Mouse (Mus musculus) embryo, embryonic 11.5 days (tissue): ENCODE data around the gene BC035044.
"Not testable (repeated sequence)": the region's sequence is repeated elsewhere in the genome, so short reads cannot be mapped to it uniquely, and the experiment has no call there.

Experiments used
- DNase-seq: peaks from one replicate; pipeline ENCODE4 v3.0.0-alpha.2; 2012; ENCODE audit warnings: low read depth, low spot score

BC035044 gene

DNA sequence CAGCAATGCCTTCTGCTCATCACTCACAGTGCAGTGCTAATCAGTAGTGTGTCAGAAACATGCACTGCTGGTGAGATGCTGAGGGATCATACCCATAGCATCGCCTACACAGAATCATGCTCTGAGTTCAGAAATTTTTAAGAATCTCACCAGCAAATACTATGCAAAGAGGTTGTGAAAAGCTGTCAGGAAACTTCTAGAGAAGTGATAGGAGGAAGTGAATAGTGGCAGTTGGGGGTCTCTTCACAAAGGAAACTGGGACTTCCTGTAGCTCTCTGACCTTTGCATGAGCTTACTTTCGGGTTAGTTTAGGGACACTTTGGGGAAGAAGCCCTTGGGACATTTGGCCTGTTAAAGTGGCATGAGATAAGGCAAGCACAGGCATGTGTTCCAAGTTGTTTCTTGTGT lies at the start of gene BC035044:
BC035044 (minus strand) TSS at position 179 of the 408 bp plus-strand sequence.
- no peak for DNase-seq

DNA sequence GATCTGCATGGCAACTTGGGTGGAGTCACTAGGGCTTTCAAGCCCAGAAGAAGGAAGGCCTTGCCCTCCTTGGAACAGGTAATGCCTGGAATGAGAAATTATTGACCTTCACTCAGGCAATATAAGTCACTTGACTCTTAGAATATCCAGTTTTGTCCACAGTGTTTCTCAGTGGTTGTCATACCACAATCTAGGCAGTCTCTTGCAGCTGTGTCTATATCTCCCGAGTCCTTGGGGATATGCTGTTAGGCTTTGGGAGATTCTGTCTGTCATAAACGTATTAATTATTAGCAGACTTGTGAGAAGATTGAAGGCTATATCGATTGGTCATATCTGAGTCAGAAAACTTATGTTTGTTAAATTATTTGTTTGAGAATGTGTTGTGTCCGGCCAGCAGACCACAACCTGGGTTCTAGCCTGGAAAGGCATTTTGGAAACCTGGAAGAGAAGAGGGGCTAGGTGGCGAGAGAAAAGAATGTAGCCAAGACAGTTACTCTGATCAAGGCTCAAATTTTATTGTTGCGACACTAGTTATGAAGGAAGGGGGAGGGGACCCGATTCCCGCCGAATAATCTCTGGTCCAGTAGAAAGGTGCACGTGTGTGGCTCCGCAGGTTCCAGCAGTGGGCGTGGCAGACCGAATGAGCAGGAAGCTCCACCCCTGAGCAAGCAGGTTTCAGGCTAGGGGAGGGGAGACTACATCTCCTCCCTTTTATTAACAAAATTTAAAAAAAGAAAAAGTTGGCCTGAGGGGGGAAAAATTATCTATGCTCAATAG lies 45.2 kb upstream of the BC035044 start:
- DNase-seq = not testable (repeated sequence)

DNA sequence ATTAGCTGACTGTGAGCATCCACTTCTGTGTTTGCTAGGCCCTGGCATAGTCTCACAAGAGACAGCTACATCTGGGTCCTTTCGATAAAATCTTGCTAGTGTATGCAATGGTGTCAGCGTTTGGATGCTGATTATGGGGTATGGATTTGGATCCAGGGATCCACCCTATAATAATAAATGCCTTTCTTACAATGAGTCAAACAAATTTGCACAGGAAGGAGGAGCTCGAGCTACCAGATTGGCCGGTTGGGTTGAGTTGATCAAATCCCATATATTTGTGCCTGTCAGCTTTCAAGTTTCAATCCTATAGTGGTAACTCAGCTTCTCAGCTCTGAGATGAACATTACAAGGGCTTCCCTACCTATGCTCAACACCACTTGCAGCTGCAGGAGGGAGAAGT lies 43.2 kb upstream of the BC035044 start, which contains the start of gene Clec2g:
Clec2g (plus strand) TSS at position 301 of the 400 bp plus-strand sequence.
- not testable (repeated sequence) for DNase-seq

DNA sequence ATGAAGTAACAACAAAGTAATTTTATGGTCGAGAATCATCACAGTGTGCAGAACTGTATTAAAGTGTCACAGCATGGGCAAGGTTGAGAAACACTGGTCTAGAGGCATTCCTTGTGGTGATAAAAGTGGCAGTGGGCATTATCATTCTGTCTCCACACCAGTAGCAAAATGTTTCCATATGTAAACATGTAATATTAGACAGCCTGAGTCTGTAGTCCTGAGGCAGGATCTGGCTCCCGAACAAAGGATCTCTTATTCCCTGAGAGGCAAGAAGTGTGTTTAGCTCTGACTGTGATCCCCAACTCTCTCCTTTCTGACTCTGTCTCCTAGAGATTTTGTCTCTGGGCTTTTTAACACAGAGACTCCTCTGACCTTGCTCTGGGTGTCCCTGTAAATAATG lies 42.1 kb upstream of the BC035044 start:
- DNase-seq = no peak

DNA sequence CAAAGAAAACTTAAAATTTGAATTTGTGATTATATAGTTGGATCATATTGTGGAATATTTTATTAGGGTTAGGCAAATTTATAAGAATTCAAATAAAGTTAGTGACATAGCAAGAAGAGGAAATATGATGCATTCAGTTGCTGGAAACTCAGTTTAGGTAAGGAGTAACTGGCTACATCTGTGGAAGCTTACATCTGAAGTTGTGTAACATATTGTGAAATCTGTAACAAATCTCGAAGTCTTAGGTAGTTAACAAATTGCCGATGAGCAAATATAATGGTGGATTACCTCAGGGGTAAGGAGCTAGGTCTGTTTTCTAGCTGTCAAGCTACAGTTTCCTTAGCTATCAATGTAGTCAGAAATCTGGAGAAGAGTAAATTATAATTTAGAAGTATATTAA lies 26.4 kb upstream of the BC035044 start:
- no peak for DNase-seq

DNA sequence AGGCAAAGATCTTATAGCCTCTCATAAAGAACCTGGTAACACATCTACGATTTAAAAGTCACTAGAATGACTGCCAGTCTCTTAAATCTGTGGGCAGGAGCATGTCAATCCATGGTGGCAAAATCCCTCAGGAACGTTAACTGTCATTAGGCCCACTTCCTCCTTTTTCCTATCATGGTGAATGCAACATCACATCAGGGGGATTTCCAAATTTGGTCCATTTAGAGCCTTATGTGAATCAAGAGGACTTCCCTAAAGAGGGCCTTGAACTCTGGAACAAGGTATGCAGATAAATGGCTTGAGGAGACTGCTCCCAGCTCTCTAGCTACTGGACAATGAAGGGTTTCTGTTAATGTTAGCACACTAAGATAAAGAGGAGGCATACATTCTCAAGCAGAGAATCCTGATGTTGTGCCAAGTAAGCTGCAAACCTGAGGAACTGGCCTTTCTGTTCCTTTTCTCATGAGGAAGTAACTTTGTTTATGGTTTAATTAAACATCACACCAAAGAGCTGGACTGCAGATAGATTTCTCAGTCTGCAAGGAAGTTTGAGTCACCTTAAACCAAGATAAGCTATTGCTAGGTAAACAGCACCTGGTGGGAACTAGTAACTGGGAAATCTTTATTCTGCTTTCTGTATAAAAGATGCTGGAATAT lies 22.8 kb upstream of the BC035044 start:
- DNase-seq = no peak

DNA sequence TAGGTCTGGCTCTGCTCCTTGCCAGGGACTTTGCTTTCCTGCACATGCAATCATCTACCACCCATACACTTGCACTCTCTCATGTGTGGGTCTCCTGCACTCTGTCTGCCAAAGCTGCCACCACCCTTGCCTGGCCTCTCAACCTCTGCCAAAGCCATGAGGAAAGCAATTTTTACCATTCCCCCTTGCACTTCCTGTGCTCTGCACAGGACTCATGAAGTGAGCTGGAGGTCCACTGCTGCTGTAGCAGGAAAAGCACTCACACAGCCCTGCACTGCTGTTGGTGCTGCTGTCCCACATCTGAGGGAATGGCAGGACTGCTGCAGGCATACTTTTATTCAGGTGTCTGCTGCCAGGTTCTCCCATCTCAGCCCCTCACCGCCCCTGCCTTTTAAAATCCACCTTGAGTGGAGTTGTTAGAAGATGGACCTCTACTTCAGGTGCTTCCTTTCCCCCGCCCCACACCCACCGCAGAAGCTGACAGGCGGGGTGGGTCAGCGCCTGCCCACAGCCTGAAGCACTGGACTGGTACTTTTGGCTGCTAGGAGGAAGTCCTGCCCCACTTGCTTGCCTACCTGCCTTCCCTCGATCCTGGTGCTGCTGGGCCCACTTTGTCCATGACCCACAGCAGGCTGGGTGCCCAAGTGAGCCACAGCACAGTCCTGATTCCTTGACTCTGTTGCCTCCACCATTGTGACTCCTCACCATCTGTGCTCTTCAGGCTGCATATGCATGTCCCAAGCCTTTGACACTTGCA lies 10.0 kb upstream of the BC035044 start:
- DNase-seq = not testable (repeated sequence)

DNA sequence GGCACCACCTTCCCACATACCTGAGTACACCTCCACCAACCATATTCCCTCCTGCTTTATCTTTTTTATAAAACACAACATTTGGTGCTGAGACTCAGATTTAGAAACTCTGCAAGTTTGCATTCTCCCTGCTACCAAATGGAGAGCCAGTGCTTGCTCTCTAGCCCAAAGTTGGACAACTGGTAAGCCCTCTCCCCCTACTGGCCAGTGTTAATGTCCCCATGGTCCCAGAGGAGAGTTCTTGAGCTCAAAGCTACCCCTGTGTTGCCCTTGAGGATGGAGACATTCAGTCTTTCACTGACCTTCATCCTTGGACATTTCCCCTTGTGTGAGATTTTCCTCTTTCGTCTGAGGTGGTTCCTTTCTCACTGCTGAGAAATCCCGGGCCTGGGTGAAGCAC lies 9.1 kb upstream of the BC035044 start:
- no peak for DNase-seq

DNA sequence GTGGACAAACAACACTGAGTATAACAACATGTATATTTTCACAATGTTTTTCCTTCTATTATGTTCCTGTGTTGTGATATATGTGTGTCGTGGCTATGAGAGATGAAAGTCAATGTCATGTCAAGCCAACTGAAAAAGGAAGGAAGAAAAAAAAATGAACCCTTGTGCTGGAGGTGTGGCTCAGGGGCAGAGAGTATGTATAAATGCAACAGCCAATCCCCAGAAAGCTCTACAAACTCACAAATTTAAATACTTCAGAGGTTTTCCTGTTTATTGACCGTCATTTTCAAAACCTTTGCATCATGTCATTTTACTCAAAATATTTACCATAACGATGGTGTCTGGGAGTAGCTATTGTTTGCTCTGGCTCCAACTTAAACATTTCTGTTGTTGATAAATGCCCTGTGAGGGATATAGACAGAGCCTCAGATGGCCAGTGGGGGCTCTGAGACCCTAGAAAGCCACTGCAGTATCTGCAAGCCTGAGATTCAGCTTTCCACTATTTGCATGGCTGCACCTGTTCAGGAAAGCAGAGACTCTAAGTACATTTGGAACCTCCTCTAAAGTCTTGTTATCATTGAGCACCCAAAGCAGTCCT lies 4.6 kb upstream of the BC035044 start:
- no peak for DNase-seq

DNA sequence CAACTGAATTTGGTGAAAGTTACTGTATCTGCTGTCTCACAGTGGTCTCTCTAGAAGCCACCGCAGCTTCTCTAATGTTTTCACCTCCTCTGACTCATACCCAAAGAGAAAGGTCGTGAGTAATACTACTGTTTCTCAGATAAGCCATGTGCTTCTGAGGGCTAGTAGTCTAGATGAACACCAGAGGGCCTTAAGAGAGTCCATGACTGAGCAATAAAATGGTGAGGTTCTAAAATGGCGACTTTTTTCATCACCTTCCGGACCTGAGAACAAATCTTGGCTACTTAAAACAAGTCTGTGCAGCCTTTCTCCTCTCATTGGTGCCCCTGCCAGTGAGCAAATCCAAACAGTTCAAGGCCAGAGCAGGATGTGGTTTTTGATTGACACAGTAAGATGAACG lies 2.1 kb downstream of the BC035044 start:
- DNase-seq = no peak

DNA sequence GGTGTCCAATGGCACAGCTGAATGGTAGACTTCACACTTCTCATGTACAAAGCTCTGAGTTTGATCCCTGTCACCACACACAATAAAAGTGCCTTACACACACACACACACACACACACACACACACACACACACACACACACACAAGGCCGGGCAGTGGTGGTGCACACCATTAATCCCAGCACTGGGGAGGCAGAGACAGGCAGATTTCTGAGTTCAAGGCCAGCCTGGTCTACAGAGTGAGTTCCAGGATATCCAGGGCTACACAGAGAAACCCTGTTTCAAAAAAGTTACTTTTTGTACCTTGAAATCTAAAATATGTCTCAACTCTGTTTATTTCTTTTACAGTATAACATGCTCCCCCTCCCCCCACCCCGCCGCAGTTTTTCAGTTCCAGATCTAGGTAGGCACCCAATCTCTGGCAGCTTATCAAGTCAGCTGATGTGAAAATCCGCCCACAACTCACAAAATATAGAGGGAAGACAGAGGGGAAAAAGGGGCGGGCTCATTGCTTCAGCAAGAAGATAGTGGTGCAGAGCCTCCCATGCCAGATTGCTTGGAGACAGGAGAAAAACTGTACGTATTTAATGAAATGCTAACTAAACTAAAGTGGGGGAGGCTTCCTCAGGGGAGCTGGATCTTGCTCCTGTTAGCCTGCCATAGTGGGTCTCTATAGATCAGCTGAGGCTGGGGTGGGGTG lies 3.7 kb downstream of the BC035044 start, which contains the start of gene Clec2i:
Clec2i (plus strand) TSS at position 498 of the 700 bp plus-strand sequence.
- DNase-seq = not testable (repeated sequence)

DNA sequence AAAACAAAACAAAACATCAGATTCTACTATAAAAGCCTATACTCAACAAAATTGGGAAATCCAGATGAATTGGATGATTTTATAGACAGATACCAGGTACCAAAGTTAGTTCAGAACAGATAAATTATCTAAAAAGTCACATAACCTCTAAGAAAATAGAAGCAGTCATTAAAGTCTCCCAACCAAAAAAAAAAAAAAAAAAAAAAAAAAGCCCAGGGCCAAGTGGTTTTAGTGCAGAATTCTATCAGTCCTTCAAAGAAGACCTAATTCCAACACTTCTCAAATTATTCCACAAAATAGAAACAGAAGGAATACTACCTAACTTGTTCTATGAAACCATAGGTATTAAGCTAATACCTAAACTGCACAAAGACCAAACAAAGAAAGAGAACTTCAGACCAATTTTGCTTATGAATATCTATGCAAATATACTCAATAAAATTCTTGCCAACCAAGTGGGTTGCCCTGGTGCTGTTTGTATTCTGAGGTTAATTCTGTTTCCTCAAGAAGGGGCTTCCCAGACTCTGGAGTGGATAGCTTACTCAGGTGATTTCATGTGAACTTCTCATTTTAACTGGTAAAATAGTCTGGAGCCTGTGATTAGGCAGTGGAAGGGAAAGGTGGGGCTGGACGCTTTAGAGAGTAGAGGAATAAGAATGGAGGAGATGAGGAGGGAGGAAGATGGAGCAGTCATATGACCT lies 18.9 kb downstream of the BC035044 start:
- no peak for DNase-seq

DNA sequence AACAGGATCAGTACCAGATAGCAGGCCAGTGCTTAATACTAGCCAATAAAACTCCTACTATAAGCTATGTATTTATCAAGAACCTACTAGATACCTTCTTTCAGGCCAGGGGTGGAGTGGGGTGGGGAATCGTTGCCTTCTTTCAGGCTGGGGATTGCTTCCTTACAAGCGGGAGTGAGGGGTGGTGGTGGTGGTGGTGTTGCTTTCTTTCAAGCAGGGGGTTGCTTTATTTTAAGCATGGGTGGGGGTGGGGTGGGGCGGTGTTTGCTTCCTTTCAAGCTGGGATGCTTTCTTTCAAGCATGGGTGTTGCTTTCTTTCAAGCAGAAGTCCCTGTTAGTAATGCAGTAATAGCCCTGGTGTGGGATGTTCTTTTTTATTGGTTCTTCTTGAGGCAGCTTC lies 22.1 kb downstream of the BC035044 start:
- no peak for DNase-seq

DNA sequence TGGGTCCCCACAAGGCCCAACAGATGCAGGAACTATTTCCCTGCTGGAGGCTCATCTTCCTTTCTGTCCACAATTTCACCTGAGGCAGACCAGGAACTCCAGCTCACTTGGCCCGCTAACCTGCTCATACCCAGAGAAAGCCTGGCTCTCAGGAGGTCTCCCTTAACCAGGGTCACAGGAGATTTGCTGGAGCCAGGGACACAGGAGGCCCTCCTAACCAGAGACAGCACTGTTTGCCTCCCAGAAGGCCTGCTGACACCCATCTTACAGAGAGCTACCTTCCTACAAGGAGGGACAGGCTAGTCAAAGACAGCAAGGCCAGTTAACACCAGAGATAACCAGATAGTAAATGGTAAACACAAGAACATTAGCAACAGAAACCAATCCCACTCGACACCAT lies 33.0 kb downstream of the BC035044 start:
- DNase-seq = no peak

DNA sequence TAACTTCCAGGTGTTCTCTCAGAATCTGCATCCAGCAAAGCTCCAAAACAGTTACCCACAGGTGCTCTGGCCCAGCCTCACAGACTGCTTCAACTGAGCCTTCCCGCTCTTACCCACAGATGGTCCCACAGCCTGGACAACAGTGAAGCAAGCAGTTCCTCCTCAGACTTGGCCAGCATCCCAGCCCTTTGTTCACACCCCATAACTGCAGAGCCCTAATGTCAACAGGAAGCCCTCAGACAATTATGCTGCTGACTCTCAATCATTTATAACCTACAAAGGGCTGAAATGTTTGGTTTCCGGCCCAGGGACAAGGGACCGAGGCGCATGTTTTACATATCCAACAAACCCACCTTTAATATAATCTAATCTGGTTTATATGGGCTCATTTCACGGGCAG lies 34.7 kb downstream of the BC035044 start:
- no peak for DNase-seq

DNA sequence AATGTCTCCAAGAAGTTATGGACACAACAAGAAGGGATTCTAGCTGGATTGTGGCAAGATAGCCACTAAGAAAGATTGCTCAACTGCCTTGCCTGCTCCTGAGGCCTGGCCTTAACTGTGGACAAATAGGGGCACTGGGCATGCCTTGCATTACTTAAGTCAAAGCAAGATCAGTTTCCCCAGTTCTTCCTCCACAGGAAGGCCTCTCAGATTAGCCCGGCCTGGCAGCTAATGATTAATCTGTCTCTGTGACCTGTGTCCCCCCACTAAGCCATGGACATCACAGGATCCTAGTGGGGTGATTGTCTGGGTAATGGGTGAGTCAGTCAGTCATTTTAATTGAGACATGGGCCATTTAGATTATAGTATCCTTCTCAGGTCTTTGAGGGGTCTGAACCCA lies 35.4 kb downstream of the BC035044 start:
- no peak for DNase-seq

DNA sequence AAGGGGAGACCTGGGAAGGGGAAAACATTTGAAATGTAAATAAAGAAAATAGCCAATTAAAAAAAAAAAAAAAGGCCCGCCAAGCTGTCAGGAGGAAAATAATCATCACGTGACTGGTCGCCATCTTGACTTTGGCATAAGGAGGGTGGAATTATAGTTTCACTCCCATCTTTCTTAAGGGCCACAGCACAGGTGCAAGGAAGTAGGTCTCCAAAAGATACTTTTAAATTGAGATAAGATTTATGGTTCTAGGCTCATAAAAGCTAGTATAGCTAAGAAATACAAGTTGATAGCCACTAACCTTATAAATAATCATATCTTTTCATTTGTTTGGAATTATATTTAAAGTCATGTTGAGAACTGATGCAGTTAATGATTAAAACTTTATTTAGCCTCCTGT lies 36.0 kb downstream of the BC035044 start:
- DNase-seq = no peak

DNA sequence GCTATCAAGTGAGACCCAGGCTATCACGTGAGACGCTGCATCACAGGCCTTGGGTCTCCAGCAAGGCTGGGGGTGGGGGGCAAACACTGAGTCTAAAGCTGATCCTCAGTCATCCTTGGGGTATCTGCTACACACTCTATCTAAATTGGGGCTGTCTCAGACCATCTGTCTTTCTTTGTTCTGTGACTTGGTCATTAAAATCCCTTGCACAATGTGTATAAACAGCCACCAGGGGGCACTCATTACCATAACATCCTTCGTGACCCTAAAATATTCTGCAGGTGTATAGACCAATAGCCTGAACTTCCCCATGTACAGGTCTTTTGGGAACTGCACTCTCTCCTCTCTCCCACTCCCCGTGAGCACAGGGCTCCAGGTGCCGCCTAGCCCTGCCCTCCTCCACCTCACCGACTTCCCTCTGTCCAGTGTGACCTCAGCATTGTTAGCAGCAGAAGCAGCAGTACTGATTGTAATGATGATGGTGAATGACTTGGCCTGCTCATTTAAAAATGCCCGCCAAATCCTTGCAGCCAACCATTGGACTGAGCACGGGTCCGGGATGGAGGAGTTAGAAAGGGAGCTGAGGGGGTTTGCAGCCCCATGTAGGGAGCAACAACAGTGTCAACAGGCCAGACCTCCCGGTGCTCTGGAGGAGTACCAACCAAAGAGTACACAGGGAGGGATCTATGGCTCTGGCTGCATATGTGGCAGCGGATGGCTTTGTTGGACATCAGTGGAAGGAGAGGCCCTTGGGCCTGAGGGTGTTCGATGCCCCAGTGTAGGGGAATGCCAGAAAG lies 36.7 kb downstream of the BC035044 start:
- DNase-seq = peak; percentile 51

DNA sequence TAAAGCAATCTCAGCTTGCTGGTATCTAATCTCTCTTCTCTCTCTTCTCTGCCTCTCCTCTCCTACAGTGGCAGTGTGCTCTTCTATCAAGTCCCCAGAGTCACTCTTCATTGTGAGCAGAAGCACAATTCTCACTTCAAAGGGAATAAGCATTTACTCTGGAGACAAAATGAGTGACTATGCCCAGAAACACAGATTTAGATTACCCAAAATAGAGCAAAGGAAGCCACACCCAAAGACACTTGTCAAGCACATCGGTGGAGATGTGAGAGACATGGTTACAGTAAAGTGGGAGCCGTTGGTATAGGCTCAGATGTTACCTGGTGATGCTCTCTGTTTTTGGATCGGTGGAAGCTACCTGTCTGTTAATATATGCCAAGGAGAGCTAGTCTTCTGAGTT lies 38.2 kb downstream of the BC035044 start:
- DNase-seq = no peak

DNA sequence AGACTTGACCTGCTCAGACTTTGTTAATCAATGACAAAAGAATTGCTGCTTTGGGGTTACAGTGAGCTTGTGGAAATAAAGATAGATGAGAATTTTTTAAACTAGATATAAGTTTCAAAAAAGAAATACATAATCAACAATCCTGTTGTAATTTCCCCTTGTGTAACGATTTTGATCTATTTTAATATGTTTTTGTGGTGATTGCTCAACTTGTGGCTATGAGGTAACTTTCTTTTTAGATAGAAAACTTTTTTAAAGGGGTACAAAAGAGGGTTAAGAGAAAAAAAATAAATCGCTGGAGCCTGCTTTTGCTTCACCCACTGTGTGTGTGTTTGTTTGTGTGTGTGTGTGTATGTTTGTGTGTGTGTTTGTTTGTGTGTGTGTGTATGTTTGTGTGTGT lies 39.8 kb downstream of the BC035044 start:
- no peak for DNase-seq
